Mouse (Mus musculus) bone marrow macrophage, adult 2 months (primary cell): Measurements from ENCODE around the gene Rwdd2a. TPM values are rescaled to one million over a fixed set of nuclear protein-coding genes. Genes with fewer than 3 reads are reported as not detected.

Experiments
- H3K27ac ChIP-seq: 2 replicates; pipeline ENCODE4 v1.5.1; 2012; ENCODE audit warnings: low read depth, low read length; ENCODE audit not compliant: insufficient read depth
- H3K4me1 ChIP-seq: 2 replicates; pipeline ENCODE4 v1.6.1; 2012; ENCODE audit warnings: low read length; ENCODE audit not compliant: control insufficient read depth, insufficient read depth
- H3K4me3 ChIP-seq: 2 replicates; pipeline ENCODE4 v1.5.1; 2012; ENCODE audit warnings: mild to moderate bottlenecking, low read length, moderate library complexity; ENCODE audit not compliant: insufficient read depth
- CTCF ChIP-seq: IDR thresholded peaks from 2 replicates; pipeline ENCODE4 v1.5.1; 2012; ENCODE audit warnings: low read depth, mild to moderate bottlenecking, low read length, moderate library complexity
- POLR2A ChIP-seq: IDR thresholded peaks from 2 replicates; pipeline ENCODE4 v1.6.1; 2012; ENCODE audit warnings: mild to moderate bottlenecking, low read depth, low read length, borderline replicate concordance
- polyA plus RNA-seq: library from polyadenylated mRNA; stranded (reverse); fragments of >200 nt; gene quantifications from 2 replicates; pipeline ENCODE4 v1.2.4, GENCODE M21; 2012; ENCODE audit not compliant: missing spikeins, insufficient read depth, insufficient read length

Rwdd2a gene
- polyA plus RNA-seq, 1 experiment: 11.8 TPM

GRCm38 (mm10) chr9:86619341-86620139, 47.7 kb downstream of the Rwdd2a start:
- H3K4me3 ChIP-seq: no peak overlapping the region
- no peak for TF ChIP-seq CTCF

GRCm38 (mm10) chr9:86622062-86622461, 50.3 kb downstream of the Rwdd2a start:
- peaks cover 3% of the 10 kb centered on the region; the same call in 1 of the 2 replicates for H3K4me1 ChIP-seq
- no peak overlapping the region for H3K4me3 ChIP-seq
- no peak overlapping the region for H3K27ac ChIP-seq
- TF ChIP-seq CTCF (no peak), POLR2A (no peak)

More at GRCm38 (mm10) chr9:86619341-86620139, 47.7 kb downstream of the Rwdd2a start:
- Histone ChIP-seq H3K27ac (no peak overlapping the region), H3K4me1 (no peaks in the 10 kb centered on the region)

DNA sequence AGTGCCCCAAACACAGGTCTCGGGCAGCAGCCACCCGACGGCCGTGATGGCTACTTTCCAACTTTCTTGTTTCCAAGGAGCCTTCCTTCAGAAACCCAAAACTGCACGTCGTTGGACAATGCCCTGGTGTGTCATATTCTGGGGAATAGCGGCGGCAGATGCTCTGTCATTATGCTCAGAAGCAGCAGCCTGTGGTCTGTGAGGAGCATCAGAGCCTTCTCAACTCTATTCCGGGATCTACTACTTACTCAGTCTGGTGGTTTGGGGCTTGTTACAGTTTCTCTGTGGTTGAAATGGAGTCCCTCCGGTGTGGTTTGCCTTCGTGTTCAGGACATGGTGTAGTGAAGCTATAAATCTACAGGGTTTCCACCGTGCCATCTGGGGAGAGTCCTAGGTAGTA, 52.2 kb downstream of the Rwdd2a start:
- TF ChIP-seq CTCF (no peak), POLR2A (no peak)
- H3K4me3 ChIP-seq: no peak overlapping the region
- peaks cover 3% of the 10 kb centered on the region; the same call in 1 of the 2 replicates for H3K4me1 ChIP-seq
- H3K27ac ChIP-seq: no peak overlapping the region

Other genes starting within 250 kb of the Rwdd2a start
- gene Ube2cbp, start 107.0 kb upstream of the Rwdd2a start, polyA plus RNA-seq: 0.31 TPM in 1 of 2 replicates, not detected in the other
- 23.8 and 26.9 TPM in 2 replicates for gene Dop1a, start 104.8 kb upstream of the Rwdd2a start, polyA plus RNA-seq
- gene Pgm3, start 149 bp upstream of the Rwdd2a start, polyA plus RNA-seq: 8.0 and 8.5 TPM in 2 replicates
- gene Me1, start 124.0 kb downstream of the Rwdd2a start, polyA plus RNA-seq: 8.3 and 10.4 TPM in 2 replicates
- not detected in 2 replicates for gene Prss35, start 171.7 kb downstream of the Rwdd2a start, polyA plus RNA-seq